In the genomic region with DNA sequence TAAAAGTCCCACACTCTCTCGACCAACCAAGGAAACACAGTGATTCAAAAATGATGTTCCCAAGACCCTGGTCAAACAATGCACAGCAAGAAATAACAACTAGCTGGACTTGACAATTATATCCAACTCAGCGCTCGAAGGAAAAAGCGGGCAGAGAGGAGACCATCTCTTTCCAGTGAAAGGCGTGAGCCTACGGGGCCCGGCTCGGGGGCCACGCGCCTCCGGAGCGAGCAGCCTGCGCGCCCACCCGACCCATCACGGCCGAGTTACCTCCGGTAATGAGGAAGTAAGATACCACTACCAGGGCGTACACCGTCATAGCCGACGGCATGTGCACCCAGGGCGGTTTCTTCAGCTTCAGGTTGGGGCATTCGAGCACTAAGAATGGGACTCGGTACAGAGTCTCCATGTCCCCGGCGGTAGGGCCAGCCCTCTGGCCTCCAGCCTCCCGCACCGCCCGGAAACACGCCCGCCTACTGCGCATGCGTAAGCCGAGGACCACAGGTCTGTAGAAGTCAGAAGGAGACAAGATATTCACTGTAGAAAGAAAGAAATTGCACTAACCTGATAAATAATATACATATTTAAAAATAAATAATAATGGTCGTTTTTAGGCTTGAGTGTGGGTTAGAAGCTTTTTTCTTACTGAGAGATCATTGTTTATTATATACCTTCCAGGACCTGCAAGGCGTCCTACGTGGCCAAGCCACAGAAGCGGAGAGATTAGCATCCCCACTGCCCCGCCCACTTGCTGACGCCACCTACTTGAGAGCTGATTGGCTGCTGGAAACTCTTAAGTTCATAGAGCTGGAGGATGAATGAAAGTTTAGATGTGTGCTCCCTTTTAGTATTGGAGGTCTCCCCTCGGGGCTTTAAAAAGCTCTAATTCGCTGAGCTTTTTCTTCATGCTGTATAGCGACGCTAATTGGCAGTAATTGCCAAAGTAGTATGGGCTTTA, we compare ENCODE assay signal across 8 mouse cellular contexts. TPM values are rescaled to one million over a fixed set of nuclear protein-coding genes. Genes with fewer than 3 reads are reported as not detected.
DNase-seq lines count a peak whose midpoint lies in the region; ATAC-seq lines count a peak whose summit lies in the region.

TSS of gene Ostc (minus strand) at position 478 of the 958 bp plus-strand sequence.

- peak within 1 kb of the TSS; percentile 80 for H3K4me3 ChIP-seq in hindbrain, embryonic 12.5 days

- H3K27ac ChIP-seq in hindbrain, embryonic 12.5 days: peak within 1 kb of the TSS; percentile 87

- DNase-seq in NIH3T3 (ENCODE audit: low read depth): peak; percentile 98
- DNase-seq in cerebellum, postnatal 10 days: peak; percentile 98
- DNase-seq in frontal cortex, postnatal 10 days (ENCODE audit: low spot score in 2 of 2): peak; percentile 92 to 94
- DNase-seq in layer of hippocampus, postnatal 14 days (ENCODE audit: low spot score in 2 of 2): peak; percentile 89 to 97
- peak; percentile 98 for DNase-seq in lung, postnatal 14 days
- DNase-seq in retina, adult 2 months (ENCODE audit: low read depth, low spot score): peak; percentile 93
- peak; percentile 95 to 97 for DNase-seq in thymus, postnatal 36 days

- ATAC-seq in hindbrain, embryonic 12.5 days (ENCODE audit: low FRiP score): peak; percentile 98

- under 1% methylated on average over 45 of the region's 45 CpGs for WGBS in hindbrain, embryonic 12.5 days

- peak within 1 kb of the TSS; percentile 74 for H3K4me2 ChIP-seq in hindbrain, embryonic 12.5 days (replicated peaks)

- H3K9me3 ChIP-seq in hindbrain, embryonic 12.5 days (replicated peaks): no peaks in the 10 kb centered on the region

- H3K4me1 ChIP-seq in hindbrain, embryonic 12.5 days: peaks cover 15% of the 10 kb centered on the region

- no peaks in the 10 kb centered on the region for H3K36me3 ChIP-seq in hindbrain, embryonic 12.5 days

- peak within 1 kb of the TSS; percentile 90 for H3K9ac ChIP-seq in hindbrain, embryonic 12.5 days

- H3K27me3 ChIP-seq in hindbrain, embryonic 12.5 days: no peaks in the 10 kb centered on the region

RNA-seq across cellular contexts. Expression of gene Ostc, which starts in this region (rescaled TPM):
- polyA plus RNA-seq in hindbrain, embryonic 12.5 days (2016; fragmentation: Nextera tagmentation; extraction: Ambion mirVana): 271 and 273 TPM in 2 replicates
- total RNA-seq in layer of hippocampus, postnatal 14 days (2021): 10 to 100 TPM; 69.3 to 75.0 TPM

Comparison
In these comparisons a context has a peak if more than half of its experiments do, and no peak if none do; other contexts are left out.
1. Peak in every context shown above with its lines: DNase-seq, ATAC-seq, H3K4me3 ChIP-seq and H3K27ac ChIP-seq.